Mouse (Mus musculus) olfactory bulb, adult 2 months (tissue): Measurements from ENCODE around the gene Rufy1.

Source experiments
- CTCF ChIP-seq: fragments of 200-500 bp; IDR thresholded peaks from 2 replicates; pipeline ENCODE4 v1.5.1; 2012; ENCODE audit warnings: low read depth, mild to moderate bottlenecking, low read length, moderate library complexity; ENCODE audit not compliant: insufficient read depth
- POLR2A ChIP-seq: fragments of 200-500 bp; IDR thresholded peaks from 2 replicates; pipeline ENCODE4 v1.6.1; 2012; ENCODE audit warnings: mild to moderate bottlenecking, low read depth, low read length, moderate library complexity; ENCODE audit not compliant: insufficient read depth

- TF ChIP-seq POLR2A, result no peak
- TF ChIP-seq CTCF, result no peak
These were observed 47.1 kb upstream of the Rufy1 start for GRCm38 (mm10) chr11:50478072-50478471.
